Mouse (Mus musculus) stomach, embryonic 15.5 days (tissue): ENCODE measurements at regions not wholly inside any gene's neighbourhood (a gene's known extent, or its start where the extent isn't known, plus 50 kb on each side); places are given as distances from the start of the nearest gene placed in this dataset.
"Not testable (repeated sequence)": the region's sequence is repeated elsewhere in the genome, so short reads cannot be mapped to it uniquely, and the experiment has no call there.

Experiments
- ATAC-seq: fragments of 200-750 bp; cut with Nextera tagmentation; 2 replicates; pipeline ENCODE4 v1.8.0; 2017; ENCODE audit warnings: low read depth, moderate number of reproducible peaks, moderate TSS enrichment; ENCODE audit not compliant: insufficient read depth, low FRiP score
- H3K27ac ChIP-seq: fragments of 300-500 bp; sonication (generic); 2 replicates; pipeline ENCODE4 v1.5.1; 2015; ENCODE audit warnings: mild to moderate bottlenecking, inconsistent platforms
- H3K27me3 ChIP-seq: fragments of 300-500 bp; sonication (generic); replicated peaks from 2 replicates; pipeline ENCODE4 v1.6.1; 2015; ENCODE audit warnings: inconsistent platforms
- H3K36me3 ChIP-seq: fragments of 300-500 bp; sonication (generic); 2 replicates; pipeline ENCODE4 v1.6.1; 2015; ENCODE audit warnings: inconsistent platforms
- H3K4me1 ChIP-seq: fragments of 300-500 bp; sonication (generic); 2 replicates; pipeline ENCODE4 v1.6.1; 2015; ENCODE audit warnings: inconsistent platforms
- H3K4me2 ChIP-seq: fragments of 300-500 bp; sonication (generic); 2 replicates; pipeline ENCODE4 v1.6.1; 2015; ENCODE audit warnings: mild to moderate bottlenecking, inconsistent platforms
- H3K4me3 ChIP-seq: fragments of 300-500 bp; sonication (generic); replicated peaks from 2 replicates; pipeline ENCODE4 v1.5.1; 2015; ENCODE audit warnings: inconsistent platforms
- H3K9ac ChIP-seq: fragments of 300-500 bp; sonication (generic); 2 replicates; pipeline ENCODE4 v1.6.1; 2015; ENCODE audit warnings: inconsistent platforms
- H3K9me3 ChIP-seq: fragments of 300-500 bp; sonication (generic); 2 replicates; pipeline ENCODE4 v1.6.1; 2016; ENCODE audit warnings: inconsistent platforms
- WGBS: fragments of 180-500 bp; shearing (Covaris S2); methylation state at CpG from one replicate; pipeline ENCODE4 v1.1.7; 2015; 5-methylcytosine and 5-hydroxymethylcytosine counted together

GRCm38 (mm10) chr10:30359051-30359450, 158.7 kb upstream of the Cenpw start:
- 92% methylated on average over 1 of the region's 1 CpGs for whole genome bisulfite sequencing
- H3K4me3 ChIP-seq = no peak overlapping the region
- H3K36me3 ChIP-seq = no peaks in the 10 kb centered on the region
- no peak overlapping the region for H3K27ac ChIP-seq
- H3K4me1 ChIP-seq = no peaks in the 10 kb centered on the region
- no peak overlapping the region for H3K9ac ChIP-seq
- ATAC-seq = no peak
- H3K4me2 ChIP-seq = no peak overlapping the region
- H3K27me3 ChIP-seq = no peaks in the 10 kb centered on the region
- H3K9me3 ChIP-seq = no peaks in the 10 kb centered on the region

DNA sequence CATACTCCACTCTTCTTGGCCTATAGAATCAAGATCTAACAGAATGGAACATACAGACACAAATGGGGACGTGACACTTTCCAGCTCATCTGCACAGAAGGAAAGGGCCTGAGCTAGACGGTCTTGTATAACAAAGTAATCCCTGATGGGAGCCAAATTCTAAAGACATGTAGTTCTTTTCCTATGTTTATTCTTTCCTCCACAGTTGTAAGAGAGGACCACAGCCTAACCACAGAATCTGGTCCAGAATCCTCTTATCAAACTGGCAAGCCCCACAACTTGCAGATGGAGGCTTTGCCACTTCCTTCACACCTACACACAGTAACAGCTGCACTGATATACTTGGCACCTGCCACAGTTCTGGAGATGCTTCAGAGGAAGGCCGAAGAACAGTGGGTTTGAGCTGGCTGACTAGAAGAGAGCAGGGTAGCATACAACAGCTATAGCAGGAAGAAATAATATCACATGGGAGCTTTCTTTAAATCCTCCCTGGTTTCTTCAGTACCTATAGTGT, 142.7 kb upstream of the Cenpw start:
- Histone ChIP-seq H3K4me2 (no peak overlapping the region), H3K36me3 (no peaks in the 10 kb centered on the region), H3K9ac (no peak overlapping the region), H3K27ac (no peak overlapping the region), H3K9me3 (no peaks in the 10 kb centered on the region), H3K4me3 (no peak overlapping the region), H3K27me3 (no peaks in the 10 kb centered on the region), H3K4me1 (no peaks in the 10 kb centered on the region)
- WGBS = 59% methylated on average over 3 of the region's 3 CpGs
- ATAC-seq = no peak

DNA sequence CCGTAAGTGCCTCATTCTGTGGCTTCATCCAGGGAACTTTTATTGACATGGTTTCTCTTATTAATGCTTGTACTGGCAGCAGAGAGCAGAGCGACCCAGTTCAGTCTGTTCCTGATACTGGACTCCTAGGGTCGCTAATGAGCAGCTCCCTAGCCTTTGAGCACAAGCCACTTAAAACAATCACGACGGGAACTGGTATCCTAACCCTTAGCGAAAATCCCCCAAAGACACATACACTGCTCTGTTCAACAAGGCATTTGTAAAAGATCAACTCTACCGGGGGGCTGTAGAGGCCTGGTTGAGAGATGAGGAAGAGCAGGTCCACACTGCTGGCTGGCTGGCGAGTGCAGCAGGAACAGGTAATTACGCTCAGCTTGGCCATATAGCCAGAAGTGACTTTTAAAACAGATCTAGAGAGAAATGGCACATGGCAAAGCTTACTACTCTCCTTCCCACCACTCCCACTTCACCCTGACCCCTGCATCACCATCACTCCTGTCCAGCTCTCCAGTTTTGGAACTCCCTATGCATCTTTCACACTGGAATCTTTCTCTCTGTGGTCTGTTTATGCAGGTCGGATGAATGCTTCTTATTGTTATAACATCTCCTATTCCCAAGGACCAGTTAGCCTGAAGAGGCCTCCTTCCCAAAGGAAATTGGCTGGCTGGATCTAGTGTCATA, 128.1 kb upstream of the Cenpw start:
- Histone ChIP-seq H3K9ac (no peak overlapping the region), H3K4me3 (no peak overlapping the region), H3K27me3 (no peaks in the 10 kb centered on the region), H3K9me3 (no peaks in the 10 kb centered on the region), H3K4me1 (no peaks in the 10 kb centered on the region), H3K36me3 (no peaks in the 10 kb centered on the region), H3K4me2 (no peak overlapping the region), H3K27ac (no peak overlapping the region)
- 31% methylated on average over 10 of the region's 10 CpGs for WGBS
- ATAC-seq = no peak

- no peak overlapping the region for H3K4me2 ChIP-seq
- no peak overlapping the region for H3K27ac ChIP-seq
Measured at GRCm38 (mm10) chr10:30327849-30328248, 127.5 kb upstream of the Cenpw start.

GRCm38 (mm10) chr10:30326861-30327260, 126.5 kb upstream of the Cenpw start:
- 46% methylated on average over 1 of the region's 1 CpGs for WGBS

More at GRCm38 (mm10) chr10:30327849-30328248, 127.5 kb upstream of the Cenpw start:
- Histone ChIP-seq H3K36me3 (no peaks in the 10 kb centered on the region), H3K9ac (no peak overlapping the region), H3K9me3 (no peaks in the 10 kb centered on the region), H3K4me3 (no peak overlapping the region), H3K4me1 (no peaks in the 10 kb centered on the region), H3K27me3 (no peaks in the 10 kb centered on the region)
- ATAC-seq = peak; percentile 65; the same call in 1 of the 2 replicates
- 30% methylated on average over 8 of the region's 8 CpGs for WGBS

DNA sequence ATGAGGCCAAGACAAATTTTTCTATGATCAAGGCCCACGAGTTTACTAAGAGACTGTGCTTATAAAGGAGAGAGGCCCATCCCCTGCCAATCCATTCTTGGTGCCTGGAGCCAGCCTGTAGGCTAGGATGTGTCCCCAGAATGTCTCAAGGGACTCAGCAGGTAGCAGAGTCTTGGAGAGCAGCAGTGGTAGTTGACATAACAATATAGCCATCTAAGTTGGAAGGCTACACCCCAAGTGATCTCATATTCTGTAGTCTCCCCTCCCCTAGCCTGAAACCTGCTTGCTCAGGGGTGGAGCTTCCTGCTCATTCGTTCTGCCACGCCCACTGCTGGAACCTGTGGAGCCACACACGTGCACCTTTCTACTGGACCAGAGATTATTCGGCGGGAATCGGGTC, 95.5 kb upstream of the Cenpw start:
- not testable (repeated sequence) for H3K4me3 ChIP-seq, H3K9ac ChIP-seq, H3K9me3 ChIP-seq, H3K27me3 ChIP-seq, H3K4me1 ChIP-seq, ATAC-seq, H3K4me2 ChIP-seq, H3K27ac ChIP-seq, H3K36me3 ChIP-seq
- WGBS = 74% methylated on average over 3 of the region's 7 CpGs

More at GRCm38 (mm10) chr10:30326861-30327260, 126.5 kb upstream of the Cenpw start:
- no peak for ATAC-seq
- Histone ChIP-seq H3K9ac (no peak overlapping the region), H3K9me3 (no peaks in the 10 kb centered on the region), H3K4me3 (no peak overlapping the region), H3K4me1 (no peaks in the 10 kb centered on the region), H3K27ac (no peak overlapping the region), H3K4me2 (no peak overlapping the region), H3K36me3 (no peaks in the 10 kb centered on the region), H3K27me3 (no peaks in the 10 kb centered on the region)

GRCm38 (mm10) chr10:30281666-30282065, 81.3 kb upstream of the Cenpw start:
- ATAC-seq = no peak
- no peak overlapping the region for H3K9ac ChIP-seq
- H3K36me3 ChIP-seq = no peaks in the 10 kb centered on the region
- H3K27me3 ChIP-seq = no peaks in the 10 kb centered on the region
- no peak overlapping the region for H3K4me3 ChIP-seq
- 75% methylated on average over 2 of the region's 2 CpGs for WGBS
- no peak overlapping the region for H3K4me2 ChIP-seq
- no peaks in the 10 kb centered on the region for H3K4me1 ChIP-seq
- H3K9me3 ChIP-seq = no peaks in the 10 kb centered on the region
- no peak overlapping the region for H3K27ac ChIP-seq

DNA sequence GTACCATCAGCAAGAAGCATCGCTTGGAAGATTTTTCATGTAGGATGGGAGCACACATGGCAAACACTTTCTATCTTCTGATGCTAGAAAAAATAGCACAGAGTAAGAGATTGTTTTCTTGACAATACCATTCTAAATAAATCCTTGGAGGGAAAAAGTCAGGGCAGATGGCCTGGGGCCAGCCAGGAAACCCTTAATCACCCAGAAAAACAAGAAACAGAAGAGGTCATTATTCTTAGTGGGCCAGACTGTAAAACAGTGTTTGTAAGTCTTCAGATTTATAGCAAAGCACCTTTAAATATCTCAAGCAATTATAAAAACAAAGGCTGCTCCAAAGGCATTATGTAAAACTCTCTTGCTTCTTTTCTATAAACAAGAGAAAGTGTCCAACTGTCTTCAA, 80.1 kb upstream of the Cenpw start:
- Histone ChIP-seq H3K4me1 (no peaks in the 10 kb centered on the region), H3K36me3 (no peaks in the 10 kb centered on the region), H3K4me2 (no peak overlapping the region), H3K4me3 (no peak overlapping the region), H3K27ac (no peak overlapping the region), H3K9ac (no peak overlapping the region), H3K27me3 (no peaks in the 10 kb centered on the region), H3K9me3 (no peaks in the 10 kb centered on the region)
- 58% methylated on average over 1 of the region's 1 CpGs for WGBS
- ATAC-seq = no peak

GRCm38 (mm10) chr10:30279978-30280377, 79.6 kb upstream of the Cenpw start:
- Histone ChIP-seq H3K9me3 (no peaks in the 10 kb centered on the region), H3K4me1 (no peaks in the 10 kb centered on the region), H3K4me3 (no peak overlapping the region), H3K9ac (no peak overlapping the region), H3K4me2 (no peak overlapping the region), H3K27ac (no peak overlapping the region), H3K27me3 (no peaks in the 10 kb centered on the region), H3K36me3 (no peaks in the 10 kb centered on the region)
- WGBS = 43% methylated on average over 3 of the region's 3 CpGs
- no peak for ATAC-seq

DNA sequence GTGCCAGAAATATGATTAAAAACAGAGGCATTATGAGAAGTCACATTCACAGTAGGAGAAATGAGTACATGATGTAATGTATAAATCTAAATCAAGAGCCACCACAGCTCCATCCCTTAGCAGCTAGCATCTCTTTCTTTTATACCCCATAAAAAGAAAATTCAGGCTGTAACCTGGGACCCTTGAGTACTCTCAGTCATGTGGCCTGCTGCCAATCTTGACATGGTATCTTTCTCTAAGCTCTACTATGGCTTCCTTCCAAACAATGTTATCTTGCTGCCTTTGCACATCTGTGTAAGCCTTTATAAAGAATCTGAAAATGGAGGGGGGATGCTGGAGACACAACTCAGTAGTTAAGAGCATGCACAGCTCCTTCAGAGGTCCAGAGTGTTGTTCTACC, 78.6 kb upstream of the Cenpw start:
- Histone ChIP-seq H3K27ac (no peak overlapping the region), H3K4me1 (no peaks in the 10 kb centered on the region), H3K4me3 (no peak overlapping the region)

GRCm38 (mm10) chr10:30265129-30265528, 64.8 kb upstream of the Cenpw start:
- Histone ChIP-seq H3K9ac (no peak overlapping the region), H3K27me3 (no peaks in the 10 kb centered on the region), H3K27ac (no peak overlapping the region), H3K4me3 (no peak overlapping the region), H3K9me3 (no peaks in the 10 kb centered on the region), H3K36me3 (no peaks in the 10 kb centered on the region), H3K4me2 (no peak overlapping the region), H3K4me1 (no peaks in the 10 kb centered on the region)
- WGBS = 80% methylated on average over 4 of the region's 4 CpGs
- no peak for ATAC-seq

More for the DNA sequence above, 78.6 kb upstream of the Cenpw start:
- H3K9ac ChIP-seq = no peak overlapping the region
- no peaks in the 10 kb centered on the region for H3K27me3 ChIP-seq
- no peak for ATAC-seq
- no peak overlapping the region for H3K4me2 ChIP-seq
- H3K36me3 ChIP-seq = no peaks in the 10 kb centered on the region
- H3K9me3 ChIP-seq = no peaks in the 10 kb centered on the region

GRCm38 (mm10) chr10:30259716-30260115, 59.4 kb upstream of the Cenpw start:
- Histone ChIP-seq H3K27ac (no peak overlapping the region), H3K27me3 (no peaks in the 10 kb centered on the region), H3K9ac (no peak overlapping the region), H3K4me3 (no peak overlapping the region), H3K4me2 (no peak overlapping the region), H3K36me3 (no peaks in the 10 kb centered on the region), H3K4me1 (no peaks in the 10 kb centered on the region), H3K9me3 (no peaks in the 10 kb centered on the region)
- no peak for ATAC-seq
- 64% methylated on average over 3 of the region's 3 CpGs for WGBS

- Histone ChIP-seq H3K9me3 (no peaks in the 10 kb centered on the region), H3K9ac (no peak overlapping the region), H3K4me2 (no peak overlapping the region), H3K4me3 (no peak overlapping the region), H3K27me3 (no peaks in the 10 kb centered on the region), H3K36me3 (no peaks in the 10 kb centered on the region), H3K27ac (no peak overlapping the region), H3K4me1 (no peaks in the 10 kb centered on the region)
- no peak for ATAC-seq
- 41% methylated on average over 4 of the region's 4 CpGs for WGBS
Measured at GRCm38 (mm10) chr10:30257889-30258288, 57.5 kb upstream of the Cenpw start.
